Mouse (Mus musculus): ENCODE results near the gene Arhgap22. TPM values are rescaled to one million over a fixed set of nuclear protein-coding genes. Genes with fewer than 3 reads are reported as not detected.

The Arhgap22 gene
- polyA plus RNA-seq, 1 experiment: 8.4 TPM

- Histone ChIP-seq H3K27me3 (ENCODE audit: control insufficient read depth, insufficient read depth, low read length) (no peaks in the 10 kb centered on the region), H3K4me1 (ENCODE audit: control insufficient read depth, insufficient read depth, low read length) (no peaks in the 10 kb centered on the region), H3K4me3 (replicated peaks; ENCODE audit: insufficient read depth, low read depth, low read length) (no peak overlapping the region), H3K27ac (ENCODE audit: insufficient read depth, low read length) (no peak overlapping the region)
- TF ChIP-seq CTCF (IDR thresholded peaks at IDR 0.05; ENCODE audit: borderline replicate concordance, insufficient read depth, low read depth, low read length) (no peak), POLR2A (IDR thresholded peaks at IDR 0.05; ENCODE audit: borderline replicate concordance, insufficient read depth, low read length) (no peak)
- WGBS: 91% methylated on average over 5 of the region's 5 CpGs
- no peak for DNase-seq
Measured at GRCm38 (mm10) chr14:33258256-33258655, 44.4 kb downstream of the Arhgap22 start.

- no peak overlapping the region for H3K27ac ChIP-seq (ENCODE audit: insufficient read depth, low read length)
- H3K27me3 ChIP-seq (ENCODE audit: control insufficient read depth, insufficient read depth, low read length): no peaks in the 10 kb centered on the region
- H3K4me3 ChIP-seq (replicated peaks; ENCODE audit: insufficient read depth, low read depth, low read length): no peak overlapping the region
- DNase-seq: no peak
- TF ChIP-seq CTCF (IDR thresholded peaks at IDR 0.05; ENCODE audit: borderline replicate concordance, insufficient read depth, low read depth, low read length): no peak
- no peak for TF ChIP-seq POLR2A (IDR thresholded peaks at IDR 0.05; ENCODE audit: borderline replicate concordance, insufficient read depth, low read length)
- WGBS: 87% methylated on average over 6 of the region's 6 CpGs
- H3K4me1 ChIP-seq (ENCODE audit: control insufficient read depth, insufficient read depth, low read length): no peaks in the 10 kb centered on the region
Measured at GRCm38 (mm10) chr14:33260131-33260530, 46.3 kb downstream of the Arhgap22 start.

GRCm38 (mm10) chr14:33264795-33265194, 51.0 kb downstream of the Arhgap22 start:
- Histone ChIP-seq H3K27me3 (ENCODE audit: control insufficient read depth, insufficient read depth, low read length) (no peaks in the 10 kb centered on the region), H3K4me3 (replicated peaks; ENCODE audit: insufficient read depth, low read depth, low read length) (no peak overlapping the region), H3K4me1 (ENCODE audit: control insufficient read depth, insufficient read depth, low read length) (no peaks in the 10 kb centered on the region), H3K27ac (ENCODE audit: insufficient read depth, low read length) (no peak overlapping the region)
- TF ChIP-seq CTCF (IDR thresholded peaks at IDR 0.05; ENCODE audit: borderline replicate concordance, insufficient read depth, low read depth, low read length): no peak
- no peak for TF ChIP-seq POLR2A (IDR thresholded peaks at IDR 0.05; ENCODE audit: borderline replicate concordance, insufficient read depth, low read length)
- DNase-seq: no peak
- 87% methylated on average over 13 of the region's 13 CpGs for WGBS

GRCm38 (mm10) chr14:33276240-33276639, 62.4 kb downstream of the Arhgap22 start:
- no peak overlapping the region for H3K27ac ChIP-seq (ENCODE audit: insufficient read depth, low read length)
- 62% methylated on average over 2 of the region's 2 CpGs for WGBS
- no peak for TF ChIP-seq CTCF (IDR thresholded peaks at IDR 0.05; ENCODE audit: borderline replicate concordance, insufficient read depth, low read depth, low read length)
- TF ChIP-seq POLR2A (IDR thresholded peaks at IDR 0.05; ENCODE audit: borderline replicate concordance, insufficient read depth, low read length): no peak
- no peaks in the 10 kb centered on the region for H3K27me3 ChIP-seq (ENCODE audit: control insufficient read depth, insufficient read depth, low read length)
- no peaks in the 10 kb centered on the region for H3K4me1 ChIP-seq (ENCODE audit: control insufficient read depth, insufficient read depth, low read length)
- H3K4me3 ChIP-seq (replicated peaks; ENCODE audit: insufficient read depth, low read depth, low read length): no peak overlapping the region
- DNase-seq: no peak

GRCm38 (mm10) chr14:33278374-33278773, 64.5 kb downstream of the Arhgap22 start:
- no peak for TF ChIP-seq CTCF (IDR thresholded peaks at IDR 0.05; ENCODE audit: borderline replicate concordance, insufficient read depth, low read depth, low read length)
- TF ChIP-seq POLR2A (IDR thresholded peaks at IDR 0.05; ENCODE audit: borderline replicate concordance, insufficient read depth, low read length): no peak
- Histone ChIP-seq H3K4me3 (replicated peaks; ENCODE audit: insufficient read depth, low read depth, low read length) (no peak overlapping the region), H3K27me3 (ENCODE audit: control insufficient read depth, insufficient read depth, low read length) (no peaks in the 10 kb centered on the region), H3K4me1 (ENCODE audit: control insufficient read depth, insufficient read depth, low read length) (no peaks in the 10 kb centered on the region), H3K27ac (ENCODE audit: insufficient read depth, low read length) (no peak overlapping the region)
- 46% methylated on average over 2 of the region's 2 CpGs for WGBS
- no peak for DNase-seq

- H3K27ac ChIP-seq (ENCODE audit: insufficient read depth, low read length): no peak overlapping the region
- no peaks in the 10 kb centered on the region for H3K4me1 ChIP-seq (ENCODE audit: control insufficient read depth, insufficient read depth, low read length)
- WGBS: 92% methylated on average over 2 of the region's 2 CpGs
- H3K4me3 ChIP-seq (replicated peaks; ENCODE audit: insufficient read depth, low read depth, low read length): no peak overlapping the region
- DNase-seq: no peak
- H3K27me3 ChIP-seq (ENCODE audit: control insufficient read depth, insufficient read depth, low read length): no peaks in the 10 kb centered on the region
- no peak for TF ChIP-seq POLR2A (IDR thresholded peaks at IDR 0.05; ENCODE audit: borderline replicate concordance, insufficient read depth, low read length)
- TF ChIP-seq CTCF (IDR thresholded peaks at IDR 0.05; ENCODE audit: borderline replicate concordance, insufficient read depth, low read depth, low read length): no peak
Measured at GRCm38 (mm10) chr14:33280921-33281320, 67.1 kb downstream of the Arhgap22 start.

GRCm38 (mm10) chr14:33282447-33282846, 68.6 kb downstream of the Arhgap22 start:
- TF ChIP-seq POLR2A (IDR thresholded peaks at IDR 0.05; ENCODE audit: borderline replicate concordance, insufficient read depth, low read length) (no peak), CTCF (IDR thresholded peaks at IDR 0.05; ENCODE audit: borderline replicate concordance, insufficient read depth, low read depth, low read length) (no peak)
- H3K4me1 ChIP-seq (ENCODE audit: control insufficient read depth, insufficient read depth, low read length): no peaks in the 10 kb centered on the region
- no peak overlapping the region for H3K27ac ChIP-seq (ENCODE audit: insufficient read depth, low read length)
- WGBS: 94% methylated on average over 4 of the region's 4 CpGs
- no peak for DNase-seq
- H3K27me3 ChIP-seq (ENCODE audit: control insufficient read depth, insufficient read depth, low read length): no peaks in the 10 kb centered on the region
- no peak overlapping the region for H3K4me3 ChIP-seq (replicated peaks; ENCODE audit: insufficient read depth, low read depth, low read length)

GRCm38 (mm10) chr14:33287920-33288319, 74.1 kb downstream of the Arhgap22 start:
- DNase-seq: no peak
- Histone ChIP-seq H3K4me1 (ENCODE audit: control insufficient read depth, insufficient read depth, low read length) (no peaks in the 10 kb centered on the region), H3K4me3 (replicated peaks; ENCODE audit: insufficient read depth, low read depth, low read length) (no peak overlapping the region), H3K27me3 (ENCODE audit: control insufficient read depth, insufficient read depth, low read length) (no peaks in the 10 kb centered on the region; the same call in 1 of the 2 replicates), H3K27ac (ENCODE audit: insufficient read depth, low read length) (no peak overlapping the region)
- TF ChIP-seq CTCF (IDR thresholded peaks at IDR 0.05; ENCODE audit: borderline replicate concordance, insufficient read depth, low read depth, low read length): no peak
- TF ChIP-seq POLR2A (IDR thresholded peaks at IDR 0.05; ENCODE audit: borderline replicate concordance, insufficient read depth, low read length): no peak
- WGBS: 73% methylated on average over 4 of the region's 4 CpGs

All from cerebellum, adult 2 months (tissue).